Mouse (Mus musculus) embryonic fibroblast, embryonic 13.5 days (primary cell): ENCODE data around the gene Kcnh4.

Source experiments
- CTCF ChIP-seq: IDR thresholded peaks from 2 replicates; pipeline ENCODE4 v1.5.1; 2011; ENCODE audit warnings: mild to moderate bottlenecking, control low read depth, low read length, moderate library complexity, borderline replicate concordance; ENCODE audit not compliant: insufficient read depth
- POLR2A ChIP-seq: IDR thresholded peaks from 2 replicates; pipeline ENCODE4 v1.6.1; 2011; ENCODE audit warnings: low read depth, mild to moderate bottlenecking, control low read depth, low read length, moderate library complexity

DNA sequence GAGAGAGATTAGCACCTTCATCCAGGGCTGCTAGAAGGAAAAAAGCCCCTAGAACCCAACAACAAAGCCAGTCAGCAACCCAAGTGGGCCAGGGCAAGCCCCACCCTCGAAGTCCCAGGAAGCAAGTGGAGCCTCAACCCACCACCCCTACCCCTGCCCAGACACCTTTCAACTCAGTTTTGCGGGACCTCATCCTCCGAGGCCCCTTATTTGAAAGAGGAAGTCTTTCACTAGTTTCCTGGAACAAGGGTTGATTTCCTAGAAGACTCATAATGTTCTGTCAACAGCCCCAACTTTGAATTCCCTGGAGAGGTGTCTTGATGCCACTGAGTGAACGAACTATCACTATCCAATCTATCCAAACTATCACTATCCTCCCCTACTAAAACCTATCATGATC is 29.8 kb downstream of the Kcnh4 start:
- TF ChIP-seq CTCF = no peak
- no peak for TF ChIP-seq POLR2A
